Mouse (Mus musculus) kidney, postnatal 0 days (tissue): ENCODE results near the gene Igll1. TPM values are rescaled to one million over a fixed set of nuclear protein-coding genes. Genes with fewer than 3 reads are reported as not detected.

Experiments
- ATAC-seq: fragments of 200-750 bp; cut with Nextera tagmentation; replicated peaks from 2 replicates; pipeline ENCODE4 v1.8.0; 2017; ENCODE audit warnings: low read depth, moderate number of reproducible peaks, moderate TSS enrichment, moderate library complexity; ENCODE audit not compliant: low FRiP score
- DNase-seq: peaks from one replicate; pipeline ENCODE4 v3.0.0-alpha.2; 2016; ENCODE audit warnings: low spot score
- H3K27ac ChIP-seq: fragments of 300-500 bp; sonication (generic); 2 replicates; pipeline ENCODE4 v1.5.1; 2014; ENCODE audit warnings: mild to moderate bottlenecking
- H3K27me3 ChIP-seq: fragments of 300-500 bp; sonication (generic); 2 replicates; pipeline ENCODE4 v1.6.1; 2014; ENCODE audit warnings: low read length, mixed read lengths; ENCODE audit not compliant: insufficient read depth
- H3K36me3 ChIP-seq: fragments of 300-500 bp; sonication (generic); 2 replicates; pipeline ENCODE4 v1.6.1; 2014; ENCODE audit warnings: low read length, mixed read lengths; ENCODE audit not compliant: insufficient read depth
- H3K4me1 ChIP-seq: fragments of 300-500 bp; sonication (generic); replicated peaks from 2 replicates; pipeline ENCODE4 v1.6.1; 2014; ENCODE audit warnings: antibody characterized with exemption, low read length, mixed read lengths; ENCODE audit not compliant: insufficient read depth
- H3K4me2 ChIP-seq: fragments of 300-500 bp; sonication (generic); 2 replicates; pipeline ENCODE4 v1.6.1; 2014; ENCODE audit warnings: mild to moderate bottlenecking, low read length, moderate library complexity, mixed read lengths
- H3K4me3 ChIP-seq: fragments of 300-500 bp; sonication (generic); replicated peaks from 2 replicates; pipeline ENCODE4 v1.5.1; 2014; ENCODE audit warnings: low read depth, low read length
- H3K9ac ChIP-seq: fragments of 300-500 bp; sonication (generic); 2 replicates; pipeline ENCODE4 v1.6.1; 2014; ENCODE audit warnings: low read depth, low read length
- H3K9me3 ChIP-seq: fragments of 300-500 bp; sonication (generic); replicated peaks from 2 replicates; pipeline ENCODE4 v1.6.1; 2016; ENCODE audit warnings: low read length, inconsistent platforms, mixed read lengths
- CTCF ChIP-seq: IDR thresholded peaks from 2 replicates; pipeline ENCODE4 v1.5.1; 2016; ENCODE audit warnings: antibody characterized with exemption, low read depth, mild to moderate bottlenecking, moderate library complexity
- WGBS: fragments of 180-500 bp; shearing (Covaris S2); extraction: QIAGEN DNeasy Blood & Tissue Kit; methylation state at CpG from one replicate; pipeline ENCODE4 v1.1.7; 2014; 5-methylcytosine and 5-hydroxymethylcytosine counted together
- polyA plus RNA-seq: library from polyadenylated mRNA; unstranded; fragments of >200 nt; fragmentation: Nextera tagmentation; extraction: Ambion mirVana; gene quantifications from 2 replicates; pipeline ENCODE4 v1.2.1, GENCODE M21; 2015

The Igll1 gene
- polyA plus RNA-seq, 1 experiment from 2014 or later, result 0.24 TPM

DNA sequence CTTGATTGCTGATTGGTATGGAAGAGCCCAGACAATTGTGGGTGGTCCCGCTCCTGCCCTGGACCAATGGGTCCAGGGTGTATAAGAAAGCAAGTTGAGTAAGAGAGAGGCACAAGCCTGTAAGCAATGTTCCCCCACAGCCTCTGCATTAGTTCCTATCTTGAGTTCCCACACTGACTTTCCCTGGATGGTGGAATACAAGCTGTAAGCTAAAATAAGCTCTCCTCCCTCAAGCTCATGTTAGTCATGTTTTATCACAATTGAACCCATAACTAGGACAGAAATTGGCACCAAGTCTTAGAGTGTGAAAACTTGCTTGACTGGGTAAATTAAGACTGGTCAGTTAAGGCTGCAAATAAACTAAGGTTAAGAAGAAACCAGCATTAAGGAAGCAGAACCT lies 8.2 kb downstream of the Igll1 start:
- ATAC-seq (no peak), DNase-seq (no peak)
- no peaks in the 10 kb centered on the region for H3K4me1 ChIP-seq
- no peaks in the 10 kb centered on the region for H3K9me3 ChIP-seq
- no peak overlapping the region for H3K4me3 ChIP-seq
- no peak overlapping the region for H3K4me2 ChIP-seq
- no peak overlapping the region for H3K27ac ChIP-seq
- no peaks in the 10 kb centered on the region for H3K36me3 ChIP-seq
- TF ChIP-seq CTCF, result no peak
- 92% methylated on average over 1 of the region's 1 CpGs for WGBS
- H3K9ac ChIP-seq, result no peak overlapping the region
- H3K27me3 ChIP-seq, result no peaks in the 10 kb centered on the region

DNA sequence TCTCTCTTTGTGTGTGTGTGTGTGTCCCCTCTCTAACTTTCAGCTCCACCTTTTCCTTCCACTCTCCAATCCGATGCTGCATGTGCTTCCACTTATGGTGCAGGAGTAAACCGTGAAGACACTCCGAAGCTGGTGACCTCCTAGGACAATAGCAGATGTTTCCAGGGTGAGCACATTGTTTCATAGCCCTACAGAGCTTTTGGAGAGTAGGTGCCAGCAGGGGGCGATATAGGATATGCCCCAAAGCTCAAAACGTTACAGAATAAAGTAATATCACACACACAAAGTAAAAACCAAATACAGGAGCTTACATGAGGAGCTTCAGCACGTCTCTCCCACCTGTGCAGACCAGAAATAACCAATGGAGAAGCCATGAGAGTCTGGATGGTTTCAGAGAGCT lies 8.9 kb downstream of the Igll1 start:
- H3K27me3 ChIP-seq, result no peaks in the 10 kb centered on the region
- H3K4me2 ChIP-seq, result no peak overlapping the region
- DNase-seq (peak; percentile 61), ATAC-seq (no peak)
- 31% methylated on average over 6 of the region's 6 CpGs for WGBS
- no peaks in the 10 kb centered on the region for H3K4me1 ChIP-seq
- H3K27ac ChIP-seq, result no peak overlapping the region
- H3K9me3 ChIP-seq, result no peaks in the 10 kb centered on the region
- TF ChIP-seq CTCF, result peak; percentile 77
- no peak overlapping the region for H3K9ac ChIP-seq
- no peak overlapping the region for H3K4me3 ChIP-seq
- no peaks in the 10 kb centered on the region for H3K36me3 ChIP-seq

DNA sequence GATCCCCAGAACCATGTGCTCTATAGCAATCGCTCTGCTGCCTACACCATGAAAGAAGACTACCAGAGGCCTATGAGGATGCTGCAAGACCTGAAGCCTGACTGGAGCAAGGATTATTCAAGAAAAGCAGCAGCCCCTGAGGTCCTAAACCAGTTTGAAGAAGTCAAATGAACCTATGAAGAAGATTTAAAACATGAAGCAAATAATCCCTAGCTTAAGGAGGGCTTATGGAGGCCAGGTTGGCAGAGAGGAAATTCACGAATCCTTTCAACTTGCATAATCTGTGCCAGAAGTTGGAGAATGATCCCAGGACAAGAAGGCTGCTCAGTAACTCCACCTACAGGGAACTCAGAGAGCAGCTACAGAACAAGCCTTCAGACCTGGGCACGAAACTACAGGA lies 11.4 kb downstream of the Igll1 start:
- Histone ChIP-seq H3K27me3 (no peaks in the 10 kb centered on the region), H3K9ac (no peak overlapping the region), H3K4me3 (no peak overlapping the region), H3K9me3 (no peaks in the 10 kb centered on the region), H3K4me1 (no peaks in the 10 kb centered on the region), H3K36me3 (no peaks in the 10 kb centered on the region), H3K27ac (no peak overlapping the region), H3K4me2 (no peak overlapping the region)
- 89% methylated on average over 3 of the region's 3 CpGs for WGBS
- DNase-seq (no peak), ATAC-seq (no peak)
- no peak for TF ChIP-seq CTCF

DNA sequence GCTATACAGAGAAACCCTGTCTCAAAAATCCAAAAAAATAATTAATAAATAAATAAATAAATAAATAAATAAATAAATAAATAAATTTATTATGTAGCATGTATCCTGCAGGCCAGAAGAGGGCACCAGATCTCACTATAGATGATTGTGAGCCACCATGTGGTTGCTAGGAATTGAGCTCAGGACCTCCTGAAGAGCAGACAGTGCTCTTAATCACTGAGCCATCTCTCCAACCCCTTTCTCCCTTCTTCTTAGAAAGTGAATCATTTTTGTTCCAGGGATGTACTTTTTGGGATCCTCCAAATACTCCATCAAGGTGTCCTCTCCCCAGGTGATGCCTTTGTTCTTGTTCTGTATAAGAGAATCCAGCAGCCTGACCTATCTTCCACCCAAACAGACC lies 14.6 kb downstream of the Igll1 start:
- ATAC-seq (no peak), DNase-seq (no peak)
- Histone ChIP-seq H3K4me3 (no peak overlapping the region), H3K4me1 (no peaks in the 10 kb centered on the region), H3K9ac (no peak overlapping the region), H3K4me2 (no peak overlapping the region), H3K36me3 (no peaks in the 10 kb centered on the region), H3K27me3 (no peaks in the 10 kb centered on the region), H3K9me3 (no peaks in the 10 kb centered on the region), H3K27ac (no peak overlapping the region)
- TF ChIP-seq CTCF, result peak; percentile 34; the same call in 1 of the 2 replicates

DNA sequence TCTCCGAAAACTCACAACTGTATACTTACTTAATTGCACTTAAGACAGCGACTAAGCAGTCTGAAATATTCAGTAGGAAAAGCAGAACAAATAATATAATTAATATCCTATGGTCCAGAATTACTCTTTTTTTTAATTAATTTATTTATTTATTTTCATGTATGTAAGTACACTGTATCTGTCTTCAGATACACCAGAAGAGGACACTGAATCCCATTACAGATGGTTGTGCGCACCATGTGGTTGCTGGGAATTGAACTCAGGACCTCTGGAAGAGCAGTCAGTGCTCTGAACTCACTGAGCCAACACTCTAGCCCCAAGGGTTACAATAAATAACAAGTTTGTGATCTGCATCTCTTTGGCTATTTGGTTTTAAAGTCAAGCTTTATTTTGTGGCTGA lies 34.1 kb downstream of the Igll1 start:
- 88% methylated on average over 3 of the region's 3 CpGs for WGBS
- no peak for TF ChIP-seq CTCF
- Histone ChIP-seq H3K4me2 (peak overlapping the region; percentile 78; the same call in 1 of the 2 replicates), H3K4me1 (no peaks in the 10 kb centered on the region), H3K9ac (no peak overlapping the region), H3K4me3 (no peak overlapping the region), H3K36me3 (no peaks in the 10 kb centered on the region), H3K27ac (no peak overlapping the region), H3K27me3 (no peaks in the 10 kb centered on the region), H3K9me3 (no peaks in the 10 kb centered on the region)
- DNase-seq (no peak), ATAC-seq (no peak)

DNA sequence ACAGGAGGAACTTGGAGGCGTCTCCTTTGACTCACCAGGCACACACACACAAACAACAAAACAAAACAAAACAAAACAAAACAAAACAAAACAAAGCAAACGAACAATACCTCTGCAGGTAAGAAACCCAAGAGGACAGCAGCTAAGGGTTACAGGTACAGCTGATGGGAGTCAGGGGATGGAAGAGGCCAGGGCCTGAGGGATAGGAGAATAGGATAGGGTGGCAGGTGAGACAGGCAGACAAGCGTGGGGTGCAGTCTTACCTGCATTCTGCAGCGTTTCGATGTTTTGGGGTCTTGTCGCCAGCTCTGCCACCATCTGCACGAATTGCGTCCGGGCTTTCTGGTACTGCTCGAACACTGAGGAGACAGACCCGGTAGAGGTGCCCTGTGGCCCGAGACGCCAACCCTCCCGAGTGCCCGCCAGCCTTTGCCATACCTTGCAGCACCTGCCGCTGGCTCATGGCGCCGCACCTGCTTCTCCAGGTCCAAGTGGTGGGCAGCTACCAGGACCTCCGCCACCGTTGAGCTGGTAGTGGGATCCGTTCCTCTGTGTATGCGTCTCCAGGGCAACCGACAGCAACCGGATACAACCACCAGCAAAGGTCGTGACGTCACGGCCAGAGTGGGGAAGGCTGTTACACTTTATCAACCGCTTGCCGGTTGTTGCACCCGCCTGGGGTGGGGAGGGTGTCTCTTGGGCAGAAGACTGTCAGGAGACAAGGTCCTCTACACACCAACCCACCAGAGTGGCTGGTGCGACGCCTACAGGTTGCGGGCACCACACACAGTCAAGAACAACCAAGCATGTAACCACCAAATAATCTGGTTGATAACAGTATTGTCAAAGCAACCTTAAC lies 34.8 kb downstream of the Igll1 start, which contains the start of gene Spag6l:
Gene Spag6l (minus strand): TSS at position 700 of the 859 bp plus-strand sequence.
- peak within 1 kb of the TSS; percentile 37 for H3K4me3 ChIP-seq
- H3K36me3 ChIP-seq, result no peaks in the 10 kb centered on the region
- H3K4me1 ChIP-seq, result no peaks in the 10 kb centered on the region
- DNase-seq (peak; percentile 59), ATAC-seq (peak; percentile 92)
- H3K9me3 ChIP-seq, result no peaks in the 10 kb centered on the region
- H3K4me2 ChIP-seq, result peak within 1 kb of the TSS; percentile 78
- no peak within 1 kb of the TSS for H3K9ac ChIP-seq
- 8% methylated on average over 33 of the region's 33 CpGs for WGBS
- peak; percentile 54 for TF ChIP-seq CTCF
- H3K27ac ChIP-seq, result no peak within 1 kb of the TSS
- no peaks in the 10 kb centered on the region for H3K27me3 ChIP-seq
